Mouse (Mus musculus): ENCODE measurements around the gene 4933415A04Rik. TPM values are rescaled to one million over a fixed set of nuclear protein-coding genes. Genes with fewer than 3 reads are reported as not detected.
A peak's percentile ranks its signal among the peaks of the same experiment; 100 is the strongest.

The 4933415A04Rik gene
- polyA plus RNA-seq, 1 experiment from 2014 or later = 3.8 TPM

DNA sequence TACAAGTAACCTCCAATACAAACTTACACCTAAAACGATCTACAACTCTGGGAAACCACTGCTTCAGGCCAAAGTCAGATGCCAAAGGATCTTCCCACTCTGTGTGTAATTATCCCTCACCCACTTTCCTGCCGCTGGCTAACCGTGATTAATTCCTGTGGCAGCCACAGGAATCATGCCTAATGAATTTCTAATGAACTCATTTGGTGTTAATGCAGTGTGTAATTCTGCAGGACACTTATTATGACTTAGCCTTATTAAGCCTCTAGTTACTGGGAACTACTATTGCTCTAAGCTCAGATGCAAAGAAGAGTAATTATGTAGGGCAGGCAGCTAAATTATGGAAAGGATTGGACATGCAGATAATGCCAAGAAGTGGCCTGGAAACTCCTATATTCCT is 21.6 kb downstream of the 4933415A04Rik start:
- H3K9ac ChIP-seq (ENCODE audit: low read depth, low read length) = no peak overlapping the region
- H3K27ac ChIP-seq = no peak overlapping the region
- no peaks in the 10 kb centered on the region for H3K36me3 ChIP-seq (ENCODE audit: insufficient read depth, low read length)
- H3K4me3 ChIP-seq (replicated peaks; ENCODE audit: low read depth, low read length) = no peak overlapping the region
- no peaks in the 10 kb centered on the region for H3K27me3 ChIP-seq (ENCODE audit: insufficient read depth, low read length)
- H3K4me1 ChIP-seq (replicated peaks; ENCODE audit: insufficient read depth, low read length) = 0 out of 2 replicates have a peak, but pooled peaks cover 3% of the 10 kb centered on the region
- no peak overlapping the region for H3K4me2 ChIP-seq (ENCODE audit: low read length)
- no peaks in the 10 kb centered on the region for H3K9me3 ChIP-seq (replicated peaks; ENCODE audit: low read length)
- ATAC-seq (replicated peaks; ENCODE audit: low FRiP score, low read depth) (no peak), DNase-seq (ENCODE audit: low spot score) (no peak)
- 56% methylated on average over 3 of the region's 3 CpGs for WGBS
- TF ChIP-seq CTCF (IDR thresholded peaks at IDR 0.05; ENCODE audit: low read depth) = no peak

DNA sequence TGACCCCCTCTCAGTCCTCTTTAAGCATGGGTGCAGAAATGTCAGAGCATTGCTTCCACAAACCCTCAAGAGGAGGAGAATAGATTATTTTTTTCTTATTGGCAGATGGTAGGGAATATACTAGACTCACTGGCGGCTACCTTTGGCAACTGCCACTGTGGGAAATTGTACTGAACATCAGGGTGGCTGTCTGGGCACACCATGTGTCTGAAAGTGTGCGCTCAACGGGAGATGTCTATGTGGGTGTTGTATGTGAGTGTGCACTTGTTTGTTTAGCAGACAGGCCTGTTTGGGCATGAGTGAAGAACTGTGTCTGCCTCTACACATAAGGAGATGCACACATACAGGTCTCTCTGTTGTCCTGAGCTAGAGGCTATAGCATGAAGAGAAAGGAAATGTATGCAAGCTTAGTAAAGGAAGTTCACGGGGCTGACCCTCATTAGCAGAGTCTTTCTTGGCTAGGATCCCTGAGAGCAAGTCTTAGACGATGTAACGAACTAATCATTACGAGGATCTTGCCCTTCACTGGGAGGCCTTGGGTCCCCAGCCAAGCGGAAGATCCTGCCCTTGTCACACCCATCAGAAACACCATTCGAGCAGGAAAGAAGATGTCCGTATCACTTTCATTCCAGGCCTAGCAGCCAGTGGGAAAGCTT is 23.3 kb downstream of the 4933415A04Rik start:
- Histone ChIP-seq H3K36me3 (ENCODE audit: insufficient read depth, low read length) (no peaks in the 10 kb centered on the region), H3K27ac (no peak overlapping the region), H3K9ac (ENCODE audit: low read depth, low read length) (no peak overlapping the region), H3K4me2 (ENCODE audit: low read length) (no peak overlapping the region), H3K4me3 (replicated peaks; ENCODE audit: low read depth, low read length) (no peak overlapping the region), H3K9me3 (replicated peaks; ENCODE audit: low read length) (no peaks in the 10 kb centered on the region), H3K27me3 (ENCODE audit: insufficient read depth, low read length) (no peaks in the 10 kb centered on the region), H3K4me1 (replicated peaks; ENCODE audit: insufficient read depth, low read length) (0 out of 2 replicates have a peak, but pooled peaks cover 3% of the 10 kb centered on the region)
- DNase-seq (ENCODE audit: low spot score) = no peak
- 50% methylated on average over 10 of the region's 10 CpGs for WGBS
- ATAC-seq (replicated peaks; ENCODE audit: low FRiP score, low read depth) = no peak
- no peak for TF ChIP-seq CTCF (IDR thresholded peaks at IDR 0.05; ENCODE audit: low read depth)

DNA sequence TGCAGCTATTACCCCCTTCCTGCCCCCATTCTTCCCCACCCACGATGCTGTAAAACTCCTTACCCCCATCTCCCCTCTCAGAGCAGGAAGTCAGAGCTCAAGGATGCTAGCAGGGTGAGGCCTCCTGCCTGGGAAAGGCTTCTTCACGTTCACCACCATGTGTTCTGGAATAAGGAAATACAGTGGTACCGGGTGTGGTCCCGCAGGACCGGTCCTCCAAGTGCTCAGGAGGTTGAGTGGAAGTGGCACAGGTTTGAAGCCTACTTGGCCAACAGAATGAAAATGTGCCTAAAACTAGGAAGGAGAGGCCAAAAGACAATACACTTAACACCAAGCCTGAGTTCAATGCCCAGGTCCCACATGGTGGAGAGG is 23.8 kb downstream of the 4933415A04Rik start:
- DNase-seq (ENCODE audit: low spot score) (no peak), ATAC-seq (replicated peaks; ENCODE audit: low FRiP score, low read depth) (no peak)
- no peaks in the 10 kb centered on the region for H3K27me3 ChIP-seq (ENCODE audit: insufficient read depth, low read length)
- no peak overlapping the region for H3K4me2 ChIP-seq (ENCODE audit: low read length)
- H3K36me3 ChIP-seq (ENCODE audit: insufficient read depth, low read length) = no peaks in the 10 kb centered on the region
- no peak overlapping the region for H3K9ac ChIP-seq (ENCODE audit: low read depth, low read length)
- H3K4me3 ChIP-seq (replicated peaks; ENCODE audit: low read depth, low read length) = no peak overlapping the region
- no peaks in the 10 kb centered on the region for H3K9me3 ChIP-seq (replicated peaks; ENCODE audit: low read length)
- TF ChIP-seq CTCF (IDR thresholded peaks at IDR 0.05; ENCODE audit: low read depth) = no peak
- H3K4me1 ChIP-seq (replicated peaks; ENCODE audit: insufficient read depth, low read length) = 0 out of 2 replicates have a peak, but pooled peaks cover 3% of the 10 kb centered on the region
- WGBS = 63% methylated on average over 5 of the region's 5 CpGs
- no peak overlapping the region for H3K27ac ChIP-seq

DNA sequence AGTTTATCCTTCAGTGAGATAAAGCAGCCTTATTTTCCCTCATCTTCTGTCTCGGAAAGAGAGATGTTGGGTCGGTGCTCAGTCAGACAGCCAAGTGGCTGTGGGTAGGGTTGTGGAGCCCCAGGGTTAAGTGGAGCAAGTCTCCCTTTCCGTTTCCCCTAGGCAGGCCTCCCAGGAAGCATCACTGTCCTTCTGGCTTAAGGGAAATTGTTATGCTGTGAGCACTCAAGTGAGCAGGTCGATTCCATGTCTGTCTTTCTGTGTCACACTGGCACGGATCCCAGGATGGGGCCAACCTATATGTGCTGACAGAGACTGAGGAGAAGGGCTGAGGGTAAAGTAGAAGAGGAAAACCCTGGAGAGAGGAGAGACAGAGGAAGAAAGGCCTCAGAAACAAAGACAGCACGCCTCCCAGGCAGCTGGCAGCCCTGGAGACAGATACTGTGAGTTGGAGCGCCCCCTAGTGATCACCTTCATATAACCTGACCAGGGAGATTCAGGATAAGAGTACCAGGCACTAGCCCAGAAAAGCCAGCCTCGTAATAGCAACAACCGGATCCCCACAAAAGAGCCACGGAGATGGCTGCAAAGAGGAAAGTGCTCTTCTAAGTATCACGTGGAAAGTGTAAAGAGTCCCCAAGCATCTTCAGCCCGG is 26.1 kb downstream of the 4933415A04Rik start:
- H3K27ac ChIP-seq = 0 out of 2 replicates have a peak overlapping the region, but pooled peaks have one; percentile 48
- no peaks in the 10 kb centered on the region for H3K36me3 ChIP-seq (ENCODE audit: insufficient read depth, low read length)
- no peak overlapping the region for H3K4me2 ChIP-seq (ENCODE audit: low read length)
- no peaks in the 10 kb centered on the region for H3K27me3 ChIP-seq (ENCODE audit: insufficient read depth, low read length)
- ATAC-seq (replicated peaks; ENCODE audit: low FRiP score, low read depth) = peak; percentile 80
- 20% methylated on average over 12 of the region's 12 CpGs for WGBS
- peak; percentile 88 for TF ChIP-seq CTCF (IDR thresholded peaks at IDR 0.05; ENCODE audit: low read depth)
- H3K9ac ChIP-seq (ENCODE audit: low read depth, low read length) = peak overlapping the region; percentile 28; the same call in 1 of the 2 replicates
- H3K9me3 ChIP-seq (replicated peaks; ENCODE audit: low read length) = no peaks in the 10 kb centered on the region
- 0 out of 2 replicates have a peak, but pooled peaks cover 6% of the 10 kb centered on the region for H3K4me1 ChIP-seq (replicated peaks; ENCODE audit: insufficient read depth, low read length)
- DNase-seq (ENCODE audit: low spot score) = peak; percentile 96
- no peak overlapping the region for H3K4me3 ChIP-seq (replicated peaks; ENCODE audit: low read depth, low read length)

DNA sequence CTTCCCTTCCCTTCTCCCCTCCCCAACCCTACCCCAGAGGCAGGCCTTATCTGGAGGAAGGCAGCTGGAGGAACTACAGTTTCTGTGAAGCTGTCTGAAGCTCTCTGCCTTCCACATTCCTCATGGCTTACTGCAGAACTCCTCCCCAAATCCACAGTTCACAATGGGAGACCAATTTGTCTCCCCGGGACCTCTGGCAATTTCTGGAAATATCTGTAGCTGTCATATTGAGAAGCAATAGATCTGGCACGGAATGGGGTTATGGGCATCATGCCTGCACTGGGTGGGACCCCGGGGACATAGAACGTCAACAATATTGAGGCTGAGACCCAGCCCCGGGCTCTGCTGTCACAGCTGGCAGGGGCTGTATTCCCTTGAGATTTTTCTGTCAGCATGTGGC is 31.1 kb downstream of the 4933415A04Rik start:
- H3K4me1 ChIP-seq (replicated peaks; ENCODE audit: insufficient read depth, low read length) = peaks cover 6% of the 10 kb centered on the region; the same call in 1 of the 2 replicates
- no peaks in the 10 kb centered on the region for H3K27me3 ChIP-seq (ENCODE audit: insufficient read depth, low read length)
- no peaks in the 10 kb centered on the region for H3K36me3 ChIP-seq (ENCODE audit: insufficient read depth, low read length)
- DNase-seq (ENCODE audit: low spot score) (peak; percentile 73), ATAC-seq (replicated peaks; ENCODE audit: low FRiP score, low read depth) (no peak)
- no peaks in the 10 kb centered on the region for H3K9me3 ChIP-seq (replicated peaks; ENCODE audit: low read length)
- no peak overlapping the region for H3K9ac ChIP-seq (ENCODE audit: low read depth, low read length)
- H3K27ac ChIP-seq = no peak overlapping the region; the same call in none of the 2 replicates
- no peak overlapping the region for H3K4me2 ChIP-seq (ENCODE audit: low read length)
- WGBS = 68% methylated on average over 5 of the region's 5 CpGs
- no peak overlapping the region for H3K4me3 ChIP-seq (replicated peaks; ENCODE audit: low read depth, low read length)
- no peak for TF ChIP-seq CTCF (IDR thresholded peaks at IDR 0.05; ENCODE audit: low read depth)

DNA sequence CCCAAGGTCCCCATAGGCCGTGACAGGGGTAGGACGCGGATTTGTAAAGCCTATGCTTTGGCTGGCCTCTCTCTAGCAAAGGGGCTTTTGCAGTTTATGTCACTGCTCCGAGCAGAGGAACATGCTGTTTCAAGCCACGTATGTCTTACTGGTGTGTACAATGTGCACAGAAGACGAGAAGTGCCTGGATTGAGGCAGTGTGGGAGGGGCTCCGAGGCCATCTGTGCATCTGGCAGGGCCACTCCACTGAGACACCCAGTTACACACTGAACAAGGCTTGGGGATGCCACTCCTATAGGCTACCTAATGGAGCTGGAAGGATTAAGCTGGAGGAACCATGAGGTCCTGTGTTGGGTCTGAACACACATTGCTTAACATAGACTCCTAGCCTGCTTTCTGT is 31.6 kb downstream of the 4933415A04Rik start:
- H3K27me3 ChIP-seq (ENCODE audit: insufficient read depth, low read length) = no peaks in the 10 kb centered on the region
- 65% methylated on average over 7 of the region's 7 CpGs for WGBS
- H3K9ac ChIP-seq (ENCODE audit: low read depth, low read length) = no peak overlapping the region
- H3K4me1 ChIP-seq (replicated peaks; ENCODE audit: insufficient read depth, low read length) = peaks cover 4% of the 10 kb centered on the region; the same call in 1 of the 2 replicates
- no peaks in the 10 kb centered on the region for H3K9me3 ChIP-seq (replicated peaks; ENCODE audit: low read length)
- H3K27ac ChIP-seq = no peak overlapping the region; the same call in none of the 2 replicates
- TF ChIP-seq CTCF (IDR thresholded peaks at IDR 0.05; ENCODE audit: low read depth) = no peak
- no peaks in the 10 kb centered on the region for H3K36me3 ChIP-seq (ENCODE audit: insufficient read depth, low read length)
- H3K4me3 ChIP-seq (replicated peaks; ENCODE audit: low read depth, low read length) = no peak overlapping the region
- DNase-seq (ENCODE audit: low spot score) = no peak
- H3K4me2 ChIP-seq (ENCODE audit: low read length) = no peak overlapping the region
- no peak for ATAC-seq (replicated peaks; ENCODE audit: low FRiP score, low read depth)

All from kidney, postnatal 0 days (tissue).